Mouse (Mus musculus) heart, embryonic 12.5 days (tissue): ENCODE results near the gene Stxbp5. TPM values are rescaled to one million over a fixed set of nuclear protein-coding genes. Genes with fewer than 3 reads are reported as not detected.

Experiments
- ATAC-seq: fragments of 200-750 bp; cut with Nextera tagmentation; 2 replicates; pipeline ENCODE4 v1.8.0; 2017; ENCODE audit warnings: moderate TSS enrichment, moderate library complexity; ENCODE audit not compliant: insufficient number of reproducible peaks, low FRiP score
- H3K27ac ChIP-seq: fragments of 300-500 bp; sonication (generic); 2 replicates; pipeline ENCODE4 v1.5.1; 2016; ENCODE audit warnings: mild to moderate bottlenecking, moderate library complexity; ENCODE audit not compliant: poor library complexity, severe bottlenecking
- H3K27me3 ChIP-seq: fragments of 300-500 bp; sonication (generic); replicated peaks from 2 replicates; pipeline ENCODE4 v1.6.1; 2016; ENCODE audit warnings: mild to moderate bottlenecking, moderate library complexity
- H3K36me3 ChIP-seq: fragments of 300-500 bp; sonication (generic); 2 replicates; pipeline ENCODE4 v1.6.1; 2016; ENCODE audit warnings: mild to moderate bottlenecking, moderate library complexity
- H3K4me1 ChIP-seq: fragments of 300-500 bp; sonication (generic); replicated peaks from 2 replicates; pipeline ENCODE4 v1.6.1; 2016; ENCODE audit warnings: mild to moderate bottlenecking
- H3K4me2 ChIP-seq: fragments of 300-500 bp; sonication (generic); 2 replicates; pipeline ENCODE4 v1.6.1; 2016; ENCODE audit warnings: mild to moderate bottlenecking, moderate library complexity
- H3K4me3 ChIP-seq: fragments of 300-500 bp; sonication (generic); 2 replicates; pipeline ENCODE4 v1.5.1; 2016; ENCODE audit warnings: mild to moderate bottlenecking
- H3K9ac ChIP-seq: fragments of 300-500 bp; sonication (generic); 2 replicates; pipeline ENCODE4 v1.6.1; 2016; ENCODE audit warnings: mild to moderate bottlenecking, moderate library complexity
- H3K9me3 ChIP-seq: fragments of 300-500 bp; sonication (generic); replicated peaks from 2 replicates; pipeline ENCODE4 v1.6.1; 2016; ENCODE audit warnings: mild to moderate bottlenecking, moderate library complexity
- WGBS: fragments of 180-500 bp; shearing (Covaris S2); methylation state at CpG from one replicate; pipeline ENCODE4 v1.1.7; 2016; 5-methylcytosine and 5-hydroxymethylcytosine counted together
- polyA plus RNA-seq: library from polyadenylated mRNA; unstranded; fragments of >200 nt; fragmentation: Nextera tagmentation; extraction: Ambion mirVana; gene quantifications from 2 replicates; pipeline ENCODE4 v1.2.1, GENCODE M21; 2016

Gene Stxbp5
- polyA plus RNA-seq, result 5.2 and 6.1 TPM in 2 replicates

- Histone ChIP-seq H3K27ac (peak within 1 kb of the TSS; percentile 93), H3K4me2 (peak within 1 kb of the TSS; percentile 89), H3K9ac (peak within 1 kb of the TSS; percentile 96), H3K4me1 (no peaks in the 10 kb centered on the region), H3K36me3 (no peaks in the 10 kb centered on the region), H3K9me3 (no peaks in the 10 kb centered on the region), H3K27me3 (no peaks in the 10 kb centered on the region), H3K4me3 (peak within 1 kb of the TSS; percentile 91)
- ATAC-seq, result peak; percentile 83
- under 1% methylated on average over 49 of the region's 52 CpGs for WGBS
These were observed at the start of gene Stxbp5 for GRCm38 (mm10) chr10:9901071-9901696. Gene Stxbp5 (minus strand): TSS chr10:9901079.

GRCm38 (mm10) chr10:9912395-9912794 lies 11.5 kb upstream of the Stxbp5 start:
- H3K9me3 ChIP-seq, result no peaks in the 10 kb centered on the region
- no peaks in the 10 kb centered on the region for H3K36me3 ChIP-seq
- H3K4me3 ChIP-seq, result no peak overlapping the region
- H3K4me2 ChIP-seq, result no peak overlapping the region
- WGBS, result 86% methylated on average over 5 of the region's 5 CpGs
- no peaks in the 10 kb centered on the region for H3K4me1 ChIP-seq
- ATAC-seq, result no peak
- H3K27me3 ChIP-seq, result no peaks in the 10 kb centered on the region
- H3K9ac ChIP-seq, result no peak overlapping the region
- no peak overlapping the region for H3K27ac ChIP-seq

- H3K9me3 ChIP-seq, result no peaks in the 10 kb centered on the region
- no peaks in the 10 kb centered on the region for H3K4me1 ChIP-seq
- no peak for ATAC-seq
- no peak overlapping the region for H3K4me3 ChIP-seq
- H3K9ac ChIP-seq, result no peak overlapping the region
- H3K27me3 ChIP-seq, result no peaks in the 10 kb centered on the region
- WGBS, result 62% methylated on average over 8 of the region's 8 CpGs
- H3K36me3 ChIP-seq, result no peaks in the 10 kb centered on the region
- H3K27ac ChIP-seq, result no peak overlapping the region
- no peak overlapping the region for H3K4me2 ChIP-seq
These were observed 7.1 kb upstream of the Stxbp5 start for GRCm38 (mm10) chr10:9907919-9908502.

- 82% methylated on average over 2 of the region's 2 CpGs for WGBS
These were observed 6.6 kb upstream of the Stxbp5 start for GRCm38 (mm10) chr10:9907519-9907918.

GRCm38 (mm10) chr10:9906185-9906584 lies 5.3 kb upstream of the Stxbp5 start:
- Histone ChIP-seq H3K36me3 (no peaks in the 10 kb centered on the region), H3K27ac (no peak overlapping the region), H3K9me3 (no peaks in the 10 kb centered on the region), H3K4me1 (no peaks in the 10 kb centered on the region), H3K27me3 (no peaks in the 10 kb centered on the region), H3K9ac (no peak overlapping the region), H3K4me3 (no peak overlapping the region), H3K4me2 (no peak overlapping the region)
- no peak for ATAC-seq
- 67% methylated on average over 3 of the region's 3 CpGs for WGBS

More at GRCm38 (mm10) chr10:9907519-9907918, 6.6 kb upstream of the Stxbp5 start:
- Histone ChIP-seq H3K4me2 (no peak overlapping the region), H3K4me1 (no peaks in the 10 kb centered on the region), H3K27ac (no peak overlapping the region), H3K36me3 (no peaks in the 10 kb centered on the region), H3K9ac (no peak overlapping the region), H3K4me3 (no peak overlapping the region), H3K27me3 (no peaks in the 10 kb centered on the region), H3K9me3 (no peaks in the 10 kb centered on the region)
- no peak for ATAC-seq

GRCm38 (mm10) chr10:9901697-9902239 lies 889 bp upstream of the Stxbp5 start:
- peak overlapping the region; percentile 89 for H3K4me2 ChIP-seq
- peak overlapping the region; percentile 96 for H3K9ac ChIP-seq
- H3K4me3 ChIP-seq, result peak overlapping the region; percentile 91
- 0% methylated on average over 16 of the region's 16 CpGs for WGBS
- no peaks in the 10 kb centered on the region for H3K36me3 ChIP-seq
- H3K4me1 ChIP-seq, result no peaks in the 10 kb centered on the region
- H3K27me3 ChIP-seq, result no peaks in the 10 kb centered on the region
- peak; percentile 91 for ATAC-seq
- H3K27ac ChIP-seq, result peak overlapping the region; percentile 93; the same call in 1 of the 2 replicates
- no peaks in the 10 kb centered on the region for H3K9me3 ChIP-seq

- Histone ChIP-seq H3K27ac (peak overlapping the region; percentile 93), H3K4me2 (peak overlapping the region; percentile 89), H3K9ac (peak overlapping the region; percentile 96), H3K27me3 (no peaks in the 10 kb centered on the region), H3K4me3 (peak overlapping the region; percentile 91), H3K36me3 (no peaks in the 10 kb centered on the region), H3K4me1 (no peaks in the 10 kb centered on the region), H3K9me3 (no peaks in the 10 kb centered on the region)
- under 1% methylated on average over 76 of the region's 81 CpGs for WGBS
- peak; percentile 68 for ATAC-seq
These were observed 386 bp downstream of the Stxbp5 start for GRCm38 (mm10) chr10:9900315-9901070.

- H3K36me3 ChIP-seq, result peaks cover 5% of the 10 kb centered on the region; the same call in 1 of the 2 replicates
- H3K4me3 ChIP-seq, result peak overlapping the region; percentile 91
- no peak overlapping the region for H3K27ac ChIP-seq
- no peak for ATAC-seq
- H3K27me3 ChIP-seq, result no peaks in the 10 kb centered on the region
- peak overlapping the region; percentile 96 for H3K9ac ChIP-seq
- peak overlapping the region; percentile 89 for H3K4me2 ChIP-seq
- WGBS, result 1% methylated on average over 15 of the region's 15 CpGs
- no peaks in the 10 kb centered on the region for H3K9me3 ChIP-seq
- H3K4me1 ChIP-seq, result no peaks in the 10 kb centered on the region
These were observed 1.1 kb downstream of the Stxbp5 start for GRCm38 (mm10) chr10:9899816-9900215.

GRCm38 (mm10) chr10:9899086-9899485 lies 1.8 kb downstream of the Stxbp5 start:
- peak overlapping the region; percentile 63 for H3K9ac ChIP-seq
- peaks cover 8% of the 10 kb centered on the region; the same call in 1 of the 2 replicates for H3K36me3 ChIP-seq
- WGBS, result 4% methylated on average over 7 of the region's 7 CpGs
- H3K27ac ChIP-seq, result no peak overlapping the region
- no peaks in the 10 kb centered on the region for H3K9me3 ChIP-seq
- H3K27me3 ChIP-seq, result no peaks in the 10 kb centered on the region
- H3K4me2 ChIP-seq, result peak overlapping the region; percentile 89
- H3K4me1 ChIP-seq, result no peaks in the 10 kb centered on the region
- ATAC-seq, result no peak
- H3K4me3 ChIP-seq, result peak overlapping the region; percentile 91

GRCm38 (mm10) chr10:9897852-9898251 lies 3.0 kb downstream of the Stxbp5 start:
- H3K9ac ChIP-seq, result no peak overlapping the region
- H3K4me3 ChIP-seq, result no peak overlapping the region
- H3K4me2 ChIP-seq, result no peak overlapping the region
- no peaks in the 10 kb centered on the region for H3K27me3 ChIP-seq
- H3K36me3 ChIP-seq, result peaks cover 8% of the 10 kb centered on the region; the same call in 1 of the 2 replicates
- no peak overlapping the region for H3K27ac ChIP-seq
- no peaks in the 10 kb centered on the region for H3K9me3 ChIP-seq
- 77% methylated on average over 5 of the region's 5 CpGs for WGBS
- ATAC-seq, result no peak
- peaks cover 2% of the 10 kb centered on the region; the same call in 1 of the 2 replicates for H3K4me1 ChIP-seq

- peaks cover 8% of the 10 kb centered on the region; the same call in 1 of the 2 replicates for H3K36me3 ChIP-seq
- ATAC-seq, result no peak
- 53% methylated on average over 2 of the region's 2 CpGs for WGBS
- no peaks in the 10 kb centered on the region for H3K9me3 ChIP-seq
- peaks cover 7% of the 10 kb centered on the region; the same call in 1 of the 2 replicates for H3K4me1 ChIP-seq
- H3K4me2 ChIP-seq, result no peak overlapping the region
- no peak overlapping the region for H3K4me3 ChIP-seq
- H3K9ac ChIP-seq, result no peak overlapping the region
- no peak overlapping the region for H3K27ac ChIP-seq
- H3K27me3 ChIP-seq, result no peaks in the 10 kb centered on the region
These were observed 7.3 kb downstream of the Stxbp5 start for GRCm38 (mm10) chr10:9893562-9893961.
